Mouse (Mus musculus) liver, postnatal 0 days (tissue): Measurements from ENCODE around the gene Slc30a7. TPM values are rescaled to one million over a fixed set of nuclear protein-coding genes. Genes with fewer than 3 reads are reported as not detected.

ENCODE experiments used
- ATAC-seq: fragments of 200-750 bp; cut with Nextera tagmentation; 2 replicates; pipeline ENCODE4 v1.8.0; 2017; ENCODE audit warnings: mild to moderate bottlenecking, moderate library complexity
- DNase-seq: peaks from one replicate; pipeline ENCODE4 v3.0.0-alpha.2; 2016
- H3K27ac ChIP-seq: fragments of 300-500 bp; sonication (generic); 2 replicates; pipeline ENCODE4 v1.5.1; 2014; ENCODE audit warnings: antibody characterized with exemption, moderate library complexity, mild to moderate bottlenecking, low read depth
- H3K27me3 ChIP-seq: fragments of 300-500 bp; sonication (generic); 2 replicates; pipeline ENCODE4 v1.6.1; 2014; ENCODE audit warnings: low read length, control low read depth, mixed read lengths; ENCODE audit not compliant: insufficient read depth
- H3K36me3 ChIP-seq: fragments of 300-500 bp; sonication (generic); replicated peaks from 2 replicates; pipeline ENCODE4 v1.6.1; 2014; ENCODE audit warnings: mild to moderate bottlenecking, control low read depth, low read length, moderate library complexity, mixed read lengths; ENCODE audit not compliant: insufficient read depth
- H3K4me1 ChIP-seq: fragments of 300-500 bp; sonication (generic); 2 replicates; pipeline ENCODE4 v1.6.1; 2014; ENCODE audit warnings: antibody characterized with exemption, mild to moderate bottlenecking, control low read depth; ENCODE audit not compliant: insufficient read depth
- H3K4me2 ChIP-seq: fragments of 300-500 bp; sonication (generic); 2 replicates; pipeline ENCODE4 v1.6.1; 2014; ENCODE audit warnings: low read depth, mild to moderate bottlenecking, low read length, moderate library complexity, mixed read lengths
- H3K4me3 ChIP-seq: fragments of 300-500 bp; sonication (generic); 2 replicates; pipeline ENCODE4 v1.5.1; 2014; ENCODE audit warnings: low read depth, low read length
- H3K9ac ChIP-seq: fragments of 300-500 bp; sonication (generic); replicated peaks from 2 replicates; pipeline ENCODE4 v1.6.1; 2014; ENCODE audit warnings: mild to moderate bottlenecking, moderate library complexity
- H3K9me3 ChIP-seq: fragments of 300-500 bp; sonication (generic); 2 replicates; pipeline ENCODE4 v1.6.1; 2016; ENCODE audit warnings: mild to moderate bottlenecking, control low read depth, low read length, mixed read lengths
- CTCF ChIP-seq: sonication (generic); IDR thresholded peaks from 2 replicates; pipeline ENCODE4 v1.5.1; 2016; ENCODE audit warnings: antibody characterized with exemption, low read depth
- EP300 ChIP-seq: IDR thresholded peaks from 2 replicates; pipeline ENCODE4 v1.6.1; 2016; ENCODE audit warnings: antibody characterized with exemption, low read depth, mild to moderate bottlenecking
- WGBS: fragments of 180-500 bp; shearing (Covaris S2); extraction: QIAGEN DNeasy Blood & Tissue Kit; methylation state at CpG from one replicate; pipeline ENCODE4 v1.1.7; 2014; ENCODE audit not compliant: insufficient replicate concordance; 5-methylcytosine and 5-hydroxymethylcytosine counted together
- polyA plus RNA-seq: library from polyadenylated mRNA; unstranded; fragments of >200 nt; fragmentation: Nextera tagmentation; extraction: Ambion mirVana; gene quantifications from 2 replicates; pipeline ENCODE4 v1.2.1, GENCODE M21; 2015

Gene Slc30a7
- polyA plus RNA-seq, 1 experiment from 2014 or later = 14.2 TPM

DNA sequence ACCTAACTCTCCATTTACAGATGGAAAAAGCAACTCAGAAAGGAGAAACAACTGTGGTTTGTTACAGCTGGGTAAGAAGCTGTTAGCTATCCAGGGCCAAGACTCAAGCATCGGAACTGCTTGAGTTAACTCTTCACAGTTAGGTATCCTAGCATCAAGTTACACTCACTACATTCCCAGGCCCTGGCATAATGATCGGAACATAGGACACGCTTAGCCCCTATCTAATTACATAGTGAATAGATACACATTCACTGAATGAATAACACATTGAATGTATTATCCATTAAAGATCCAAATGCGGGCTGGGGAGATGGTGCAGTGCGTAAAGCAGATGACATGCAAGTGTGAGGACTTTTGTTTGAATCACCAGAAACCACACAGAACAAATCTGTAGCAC, 43.1 kb downstream of the Slc30a7 start:
- Histone ChIP-seq H3K9me3 (no peaks in the 10 kb centered on the region), H3K9ac (no peak overlapping the region), H3K27me3 (no peaks in the 10 kb centered on the region), H3K4me3 (no peak overlapping the region), H3K4me1 (no peaks in the 10 kb centered on the region), H3K4me2 (no peak overlapping the region), H3K27ac (no peak overlapping the region), H3K36me3 (peaks cover 11% of the 10 kb centered on the region; the same call in 1 of the 2 replicates)
- TF ChIP-seq CTCF = no peak
- no peak for TF ChIP-seq EP300
- 93% methylated on average over 5 of the region's 5 CpGs for WGBS
- ATAC-seq = no peak
- DNase-seq = no peak

DNA sequence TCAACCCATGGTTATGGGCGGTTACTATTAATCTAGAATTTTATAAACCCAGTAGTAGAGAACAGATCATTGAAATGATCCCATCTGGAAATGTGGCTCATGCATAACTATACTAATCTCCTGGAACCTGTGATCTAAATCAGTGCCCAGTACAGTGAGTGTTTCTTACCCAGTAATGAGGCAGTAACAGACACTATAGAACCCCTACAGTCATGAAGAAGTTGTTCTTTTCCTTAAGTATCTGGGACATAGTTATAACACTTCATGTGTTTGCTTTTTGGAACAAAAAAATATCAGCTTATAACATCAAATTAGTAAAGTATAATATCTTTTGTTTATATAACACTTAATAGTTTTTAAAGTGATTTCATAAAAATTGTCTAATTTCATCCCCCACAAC, 43.6 kb downstream of the Slc30a7 start:
- Histone ChIP-seq H3K36me3 (peaks cover 16% of the 10 kb centered on the region), H3K4me1 (no peaks in the 10 kb centered on the region), H3K27me3 (no peaks in the 10 kb centered on the region), H3K4me3 (no peak overlapping the region), H3K9ac (no peak overlapping the region), H3K9me3 (no peaks in the 10 kb centered on the region), H3K4me2 (no peak overlapping the region), H3K27ac (no peak overlapping the region)
- ATAC-seq = no peak
- 88% methylated on average over 1 of the region's 1 CpGs for WGBS
- no peak for DNase-seq
- TF ChIP-seq CTCF (no peak), EP300 (no peak)

DNA sequence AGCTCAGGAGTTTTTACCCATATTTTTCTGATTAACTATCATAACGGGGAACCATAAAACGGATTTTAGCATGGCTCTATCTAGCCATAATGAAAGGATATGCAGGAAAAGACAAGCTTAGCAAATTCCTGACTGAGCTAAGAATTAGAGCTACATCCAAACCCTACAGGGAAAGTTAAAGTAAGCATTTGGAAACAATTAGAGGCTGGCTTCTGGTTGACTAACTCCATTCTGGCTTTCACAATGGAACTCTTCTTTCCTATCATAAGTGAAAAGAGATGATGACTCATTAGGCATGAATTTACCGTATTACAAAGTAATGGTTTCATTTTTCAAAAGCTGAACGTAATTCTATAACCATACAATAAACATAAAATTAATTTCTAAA, 45.2 kb downstream of the Slc30a7 start:
- H3K9ac ChIP-seq = no peak overlapping the region
- no peaks in the 10 kb centered on the region for H3K27me3 ChIP-seq
- ATAC-seq (no peak), DNase-seq (no peak)
- no peak for TF ChIP-seq CTCF
- TF ChIP-seq EP300 = no peak
- WGBS = 86% methylated on average over 4 of the region's 4 CpGs
- H3K27ac ChIP-seq = no peak overlapping the region
- no peaks in the 10 kb centered on the region for H3K9me3 ChIP-seq
- H3K4me1 ChIP-seq = no peaks in the 10 kb centered on the region
- H3K36me3 ChIP-seq = peaks cover 20% of the 10 kb centered on the region
- H3K4me3 ChIP-seq = no peak overlapping the region
- no peak overlapping the region for H3K4me2 ChIP-seq

DNA sequence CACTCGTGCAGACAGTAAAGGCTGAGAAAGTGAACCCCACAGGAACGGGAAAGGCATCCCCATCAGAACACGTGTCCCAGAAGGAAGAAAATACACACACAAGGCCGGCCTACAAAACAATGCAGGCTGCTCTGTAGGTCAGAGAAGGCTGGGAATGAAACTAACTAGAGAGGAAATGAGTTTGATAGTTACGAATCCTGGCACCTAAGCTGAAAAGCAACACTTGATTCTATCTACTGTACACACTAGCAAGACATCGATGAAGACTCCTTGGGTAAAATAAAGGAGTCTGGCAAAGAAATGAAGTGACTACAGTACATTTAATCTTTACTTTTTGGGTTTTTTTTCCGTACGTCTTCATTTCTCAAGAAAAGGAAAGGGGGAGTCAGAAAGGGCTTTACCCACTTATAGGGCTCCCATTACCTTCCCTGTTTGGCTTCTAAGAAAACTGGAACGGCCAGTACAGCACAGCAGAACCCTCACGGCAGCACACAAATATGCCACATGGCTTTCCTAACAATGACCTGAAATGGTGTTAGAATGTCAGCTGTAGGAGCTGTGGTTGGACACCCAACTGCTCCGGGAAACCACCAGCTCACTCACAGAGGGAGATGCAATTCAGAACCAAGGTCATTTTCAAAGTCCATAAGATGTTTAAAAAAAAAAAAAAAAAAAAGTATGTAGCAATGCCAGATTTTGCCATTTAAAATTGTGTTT, 45.7 kb downstream of the Slc30a7 start:
- Histone ChIP-seq H3K4me1 (no peaks in the 10 kb centered on the region), H3K9me3 (no peaks in the 10 kb centered on the region), H3K9ac (no peak overlapping the region), H3K27ac (no peak overlapping the region), H3K27me3 (no peaks in the 10 kb centered on the region), H3K4me3 (no peak overlapping the region), H3K4me2 (no peak overlapping the region), H3K36me3 (peaks cover 18% of the 10 kb centered on the region)
- no peak for DNase-seq
- no peak for ATAC-seq
- TF ChIP-seq EP300 = no peak
- TF ChIP-seq CTCF = no peak
- WGBS = 81% methylated on average over 11 of the region's 11 CpGs

DNA sequence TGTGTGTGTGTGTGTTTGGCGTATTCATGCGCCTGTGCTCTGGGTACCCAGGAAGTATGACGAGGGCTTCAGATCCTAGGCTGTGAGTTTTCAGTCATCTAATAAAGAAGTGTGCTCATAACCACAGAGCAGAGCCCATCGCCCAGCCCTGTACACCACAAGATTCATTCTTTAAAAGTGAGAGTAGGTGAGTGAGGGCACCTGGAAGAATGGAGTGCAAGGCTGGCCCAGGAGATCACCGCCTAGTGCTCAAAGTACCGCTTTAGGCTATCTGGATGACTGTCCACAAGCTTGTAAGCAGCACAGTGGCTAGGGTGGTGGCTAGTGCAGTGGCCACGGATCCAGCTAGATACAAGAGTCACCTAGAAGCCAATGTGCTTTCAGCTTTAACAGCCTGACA, 50.0 kb downstream of the Slc30a7 start:
- ATAC-seq (no peak), DNase-seq (no peak)
- Histone ChIP-seq H3K27ac (no peak overlapping the region), H3K4me2 (no peak overlapping the region), H3K27me3 (no peaks in the 10 kb centered on the region), H3K9me3 (no peaks in the 10 kb centered on the region), H3K36me3 (peaks cover 49% of the 10 kb centered on the region), H3K4me3 (no peak overlapping the region), H3K9ac (no peak overlapping the region), H3K4me1 (no peaks in the 10 kb centered on the region)
- 91% methylated on average over 7 of the region's 7 CpGs for WGBS
- TF ChIP-seq EP300 (no peak), CTCF (no peak)

DNA sequence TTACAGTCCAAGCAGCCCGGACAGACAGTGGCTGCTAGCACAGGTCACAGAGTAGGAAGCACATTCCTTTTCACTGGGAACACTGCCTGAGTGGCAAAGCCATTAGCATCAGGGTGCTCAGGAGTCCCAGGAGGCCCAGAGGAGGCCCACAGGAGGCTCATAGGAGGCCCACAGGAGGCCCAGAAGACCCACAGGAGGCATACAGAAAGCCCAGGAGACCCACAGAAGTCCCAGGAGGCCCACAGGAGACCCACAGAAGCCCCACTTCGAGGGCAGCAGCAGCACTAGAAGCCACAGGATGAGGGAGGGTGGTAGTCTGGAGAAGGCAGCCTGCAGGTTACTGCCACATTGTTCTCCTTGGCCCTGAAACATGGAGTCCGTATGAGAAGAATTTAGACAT, 54.1 kb downstream of the Slc30a7 start:
- Histone ChIP-seq H3K4me2 (no peak overlapping the region), H3K4me1 (no peaks in the 10 kb centered on the region), H3K9ac (no peak overlapping the region), H3K4me3 (no peak overlapping the region), H3K36me3 (peaks cover 51% of the 10 kb centered on the region), H3K27me3 (no peaks in the 10 kb centered on the region), H3K27ac (no peak overlapping the region), H3K9me3 (no peaks in the 10 kb centered on the region)
- ATAC-seq (no peak), DNase-seq (no peak)
- WGBS = 74% methylated on average over 3 of the region's 3 CpGs
- TF ChIP-seq CTCF (no peak), EP300 (no peak)

DNA sequence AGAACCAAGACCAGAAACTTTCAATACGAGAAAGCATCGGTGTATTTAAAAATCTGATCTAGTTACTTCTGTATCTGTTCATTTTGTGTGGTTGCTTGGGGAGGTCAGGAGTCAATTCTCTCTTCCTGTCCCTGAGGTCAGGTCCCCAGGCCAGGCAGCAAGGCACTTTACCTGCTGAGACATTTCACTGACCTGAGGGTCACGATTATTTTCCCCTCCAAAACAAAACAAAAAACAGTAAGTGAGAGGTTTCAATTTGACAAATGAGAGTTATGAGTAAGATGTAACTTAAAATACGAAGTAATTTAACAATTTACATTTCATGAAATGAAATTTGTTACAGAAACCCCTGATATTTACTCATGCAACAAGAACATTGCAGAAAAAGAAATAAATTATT, 54.9 kb downstream of the Slc30a7 start:
- H3K9ac ChIP-seq = no peak overlapping the region
- no peaks in the 10 kb centered on the region for H3K27me3 ChIP-seq
- ATAC-seq (no peak), DNase-seq (no peak)
- TF ChIP-seq CTCF = no peak
- 79% methylated on average over 4 of the region's 4 CpGs for WGBS
- peaks cover 57% of the 10 kb centered on the region for H3K36me3 ChIP-seq
- no peak overlapping the region for H3K27ac ChIP-seq
- no peaks in the 10 kb centered on the region for H3K4me1 ChIP-seq
- H3K4me3 ChIP-seq = no peak overlapping the region
- H3K4me2 ChIP-seq = no peak overlapping the region
- no peaks in the 10 kb centered on the region for H3K9me3 ChIP-seq
